Mouse (Mus musculus) ES-Bruce4 (cell line): ENCODE results near the gene Ptpn3.

Source experiments
- CTCF ChIP-seq: IDR thresholded peaks from one replicate; pipeline ENCODE4 v1.8.1; 2011; ENCODE audit warnings: low read depth, low read length
- POLR2A ChIP-seq: IDR thresholded peaks from one replicate; pipeline ENCODE4 v1.8.1; 2011; ENCODE audit warnings: low read length; ENCODE audit not compliant: insufficient read depth

DNA sequence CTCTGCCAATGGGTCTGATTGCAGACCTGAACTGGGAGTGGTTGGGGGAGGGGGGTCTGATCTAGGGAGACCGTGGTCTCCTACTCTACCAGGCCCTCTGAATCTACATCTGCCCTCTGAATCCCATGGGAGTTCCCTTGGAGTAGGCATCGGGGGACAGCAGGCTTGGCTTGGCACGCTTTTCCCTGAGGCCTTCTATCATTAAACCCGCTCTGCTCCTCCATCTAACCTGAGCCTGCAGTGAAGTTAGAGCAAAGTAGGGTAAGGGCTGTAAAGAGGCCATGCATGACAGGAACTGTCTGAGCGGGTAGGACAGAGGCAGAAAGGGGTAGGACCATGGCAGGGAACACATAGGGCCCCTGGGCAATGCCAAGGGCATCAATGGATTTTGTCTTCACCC, 9.0 kb downstream of the Ptpn3 start:
- TF ChIP-seq CTCF (no peak), POLR2A (no peak)
